Mouse (Mus musculus) cerebellum, adult 9-10 months (tissue): Measurements from ENCODE around the gene Dcx.

Source experiments
- DNase-seq: peaks from one replicate; pipeline ENCODE4 v3.0.0; 2022

Gene Dcx

DNA sequence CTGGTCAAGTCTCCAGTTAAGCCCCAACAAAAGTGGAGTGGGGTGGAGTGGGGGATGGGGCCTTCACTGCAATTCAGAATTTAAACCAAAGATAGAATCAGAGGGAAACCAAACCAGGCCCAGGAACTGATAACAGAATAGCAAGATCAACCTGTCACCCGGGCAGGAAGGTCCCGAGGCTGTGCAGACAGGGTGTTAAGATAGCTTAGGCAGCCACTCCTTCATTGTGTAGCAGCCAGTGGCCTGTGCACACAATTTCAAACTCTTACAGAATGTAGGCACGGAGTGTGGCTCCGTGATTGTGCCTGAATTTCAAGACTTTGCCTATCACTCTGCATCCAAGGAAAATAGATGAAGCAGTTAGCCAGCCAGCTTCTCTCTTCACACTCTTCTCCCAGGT lies 106.6 kb downstream of the Dcx start:
- DNase-seq, result no peak

DNA sequence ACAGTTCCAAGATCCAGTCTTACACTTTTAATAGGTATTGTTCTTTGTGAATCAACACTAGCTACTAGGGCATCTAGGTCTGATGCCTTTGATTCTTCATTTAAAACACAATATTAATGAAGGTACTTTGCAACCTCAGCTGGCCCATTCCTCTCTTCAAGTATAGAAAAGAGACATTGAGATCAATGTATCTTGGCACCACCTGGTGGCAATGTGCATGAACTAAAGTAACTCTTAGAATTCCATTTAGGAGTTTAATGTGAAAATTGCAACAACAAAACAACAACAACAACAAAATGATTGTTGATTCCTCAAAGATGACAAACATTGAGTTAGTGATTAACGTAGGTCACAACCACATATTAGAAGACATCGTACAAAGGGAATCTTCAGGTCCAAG lies 114.2 kb downstream of the Dcx start:
- no peak for DNase-seq

DNA sequence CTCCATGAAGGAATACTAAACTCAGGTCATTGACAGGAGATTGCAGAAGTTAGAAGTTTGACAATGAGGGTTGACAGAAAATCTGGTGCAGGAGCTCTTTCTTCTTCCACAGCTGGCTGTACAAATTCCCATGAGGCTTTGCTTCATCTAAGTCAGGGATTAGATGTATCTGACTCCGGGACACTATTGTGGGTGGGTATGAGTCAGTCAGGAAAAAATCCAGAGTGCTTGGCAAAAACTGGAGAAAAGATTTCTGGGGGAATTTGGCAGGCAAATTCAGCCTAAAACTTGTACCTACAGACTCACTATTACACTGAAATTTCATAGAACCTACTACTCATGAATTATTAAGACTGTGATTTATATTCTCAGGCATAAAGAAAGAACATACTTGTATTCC lies 117.2 kb downstream of the Dcx start:
- no peak for DNase-seq
